ENCODE assay signal across 13 mouse cellular contexts in the genomic region with DNA sequence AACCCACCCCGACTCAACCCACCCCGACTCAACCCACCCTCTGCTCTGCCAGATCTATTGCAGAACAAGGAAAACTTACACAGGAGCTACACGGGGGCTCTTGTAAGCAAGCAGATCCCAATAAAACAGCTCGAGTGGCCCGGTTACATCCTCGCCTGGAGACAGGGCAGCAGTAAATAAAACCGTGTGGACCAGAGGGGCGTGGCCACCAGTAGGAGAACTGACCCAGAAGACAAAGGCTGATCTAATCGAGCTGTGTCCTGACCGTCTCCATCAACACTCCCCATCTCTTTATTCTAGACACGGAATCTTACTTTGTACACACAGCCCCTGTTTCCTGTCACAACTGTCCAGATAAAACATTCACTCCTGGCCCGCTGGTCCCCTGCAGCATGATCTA.
A peak's percentile ranks its signal among the peaks of the same experiment; 100 is the strongest.
DNase-seq lines count a peak whose midpoint lies in the region; ATAC-seq and TF ChIP-seq lines count a peak whose summit lies in the region.
"Had no signal": no experiment of that assay in that cellular context is flagged by ENCODE, and none has a peak within 500 bp of the region (broad histone marks: within the 10 kb centered on the region; RNA-seq: fewer than 3 reads in every experiment).

No protein-coding gene starts in this region.

- peaks cover 37% of the 10 kb centered on the region for H3K4me1 ChIP-seq in heart, embryonic 10.5 days
- H3K4me1 ChIP-seq in lung, adult 2 months (ENCODE audit: control insufficient read depth, insufficient read depth, low read length), result no peaks in the 10 kb centered on the region; the same call in 1 of the 2 replicates
- H3K4me1 ChIP-seq in neural tube, embryonic 13.5 days (replicated peaks), result peaks cover 13% of the 10 kb centered on the region

- no peaks in the 10 kb centered on the region for H3K36me3 ChIP-seq in heart, embryonic 10.5 days
- H3K36me3 ChIP-seq in neural tube, embryonic 13.5 days, result no peaks in the 10 kb centered on the region
- H3K36me3 ChIP-seq: hindbrain, embryonic 12.5 days had no signal

- no peak; the same call in 1 of the 2 replicates for ATAC-seq in neural tube, embryonic 13.5 days (ENCODE audit: low read depth)
- no peak for ATAC-seq in CD4-positive, CD25-positive, alpha-beta regulatory T cell, adult 4 months
- ATAC-seq: forebrain, embryonic 13.5 days had no signal

- no peak for DNase-seq in heart, embryonic 10.5 days (ENCODE audit: low spot score)
- DNase-seq in heart, adult 8-10 months (ENCODE audit: low spot score), result no peak
- DNase-seq in lung, postnatal 10 days, result peak; percentile 58
- no peak for DNase-seq in lung, adult 2 months
- peak; percentile 16 to 39 for DNase-seq in kidney, postnatal 36 days
- DNase-seq in gastrocnemius, postnatal 4 days (ENCODE audit: low spot score in 2 of 2), result no peak
- DNase-seq: B cell, adult 2 months; thymus, adult 18-20 months had no signal

- TF ChIP-seq CTCF in lung, adult 2 months (IDR thresholded peaks at IDR 0.05; ENCODE audit: insufficient read depth, low read length), result no peak

- H3K27me3 ChIP-seq in heart, embryonic 10.5 days (ENCODE audit: insufficient read depth, poor library complexity, severe bottlenecking), result 0 out of 2 replicates have a peak, but pooled peaks cover 5% of the 10 kb centered on the region
- H3K27me3 ChIP-seq in neural tube, embryonic 13.5 days, result no peaks in the 10 kb centered on the region; the same call in 1 of the 2 replicates
- H3K27me3 ChIP-seq: forebrain, embryonic 13.5 days; hindbrain, embryonic 12.5 days had no signal

- TF ChIP-seq POLR2A in lung, adult 2 months (IDR thresholded peaks at IDR 0.05; ENCODE audit: borderline replicate concordance, extremely low read depth, low read depth, low read length), result no peak

- H3K4me2 ChIP-seq in neural tube, embryonic 13.5 days, result peak overlapping the region; percentile 34
- H3K4me2 ChIP-seq: forebrain, embryonic 13.5 days; hindbrain, embryonic 12.5 days; midbrain, embryonic 11.5 days had no signal

- WGBS in heart, embryonic 10.5 days, result 26% methylated on average over 12 of the region's 12 CpGs
- 17% methylated on average over 12 of the region's 12 CpGs for WGBS in lung, adult 2 months
- WGBS in neural tube, embryonic 13.5 days, result 13% methylated on average over 12 of the region's 12 CpGs

- peak overlapping the region; percentile 49 for H3K9ac ChIP-seq in neural tube, embryonic 13.5 days
- H3K9ac ChIP-seq: forebrain, embryonic 13.5 days; hindbrain, embryonic 12.5 days had no signal

- H3K9me3 ChIP-seq in heart, embryonic 10.5 days, result no peaks in the 10 kb centered on the region
- no peaks in the 10 kb centered on the region for H3K9me3 ChIP-seq in neural tube, embryonic 13.5 days
- H3K9me3 ChIP-seq: forebrain, embryonic 13.5 days; hindbrain, embryonic 12.5 days had no signal

- no peak overlapping the region for H3K27ac ChIP-seq in heart, embryonic 10.5 days
- H3K27ac ChIP-seq in neural tube, embryonic 13.5 days (replicated peaks), result no peak overlapping the region
- H3K27ac ChIP-seq: forebrain, embryonic 13.5 days; hindbrain, embryonic 12.5 days had no signal

- peak overlapping the region; percentile 29 for H3K4me3 ChIP-seq in heart, embryonic 10.5 days
- H3K4me3 ChIP-seq in lung, adult 2 months (replicated peaks; ENCODE audit: extremely low read depth, low read depth, low read length), result no peak overlapping the region
- no peak overlapping the region for H3K4me3 ChIP-seq in neural tube, embryonic 13.5 days
- H3K4me3 ChIP-seq: forebrain, embryonic 13.5 days; hindbrain, embryonic 12.5 days had no signal

Comparison
In these comparisons a context has a peak if more than half of its experiments do, and no peak if none do; other contexts are left out.
1. DNase-seq: peak in lung, postnatal 10 days (single experiment) and kidney, postnatal 36 days (2 of 2); none in heart, embryonic 10.5 days (single experiment), heart, adult 8-10 months (single experiment), lung, adult 2 months (single experiment) and gastrocnemius, postnatal 4 days (0 of 2).